10 mouse cellular contexts compared by ENCODE assay signal in genomic region chr10:18844441-18845286, GRCm38 (mm10). TPM values are rescaled to one million over a fixed set of nuclear protein-coding genes. Genes with fewer than 3 reads are reported as not detected.
DNase-seq lines count a peak whose midpoint lies in the region; ATAC-seq and TF ChIP-seq lines count a peak whose summit lies in the region.
"Had no signal": no experiment of that assay in that cellular context is flagged by ENCODE, and none has a peak within 500 bp of the region (broad histone marks: within the 10 kb centered on the region; RNA-seq: fewer than 3 reads in every experiment).

Gene Perp (plus strand): TSS chr10:18845020.

- H3K9ac ChIP-seq in intestine, embryonic 16.5 days (ENCODE audit: low read depth, low read length): peak within 1 kb of the TSS; percentile 74
- H3K9ac ChIP-seq in liver, embryonic 14.5 days (replicated peaks): peak within 1 kb of the TSS; percentile 32; the same call in 1 of the 2 replicates

- DNase-seq in left cerebral cortex, adult 2 months (ENCODE audit: extremely low spot score in 1 of 2, low spot score in 2 of 2): peak; percentile 28 to 30
- no peak for DNase-seq in left cerebral cortex, adult 11 months (ENCODE audit: low spot score)
- DNase-seq in cerebellum, postnatal 10 days: peak; percentile 62 to 67
- peak; percentile 52 to 58 for DNase-seq in heart, adult 18-20 months
- peak in 2 of 3 experiments; percentile 23 to 31 for DNase-seq in liver, embryonic 14.5 days (ENCODE audit: low read depth in 3 of 3, low spot score in 3 of 3)
- peak; percentile 32 to 43 for DNase-seq in natural killer cell, adult 2 months (ENCODE audit: low spot score in 2 of 2)
- DNase-seq in thymus, postnatal 14 days: peak; percentile 70

- WGBS in intestine, embryonic 16.5 days: 3% methylated on average over 54 of the region's 54 CpGs
- WGBS in liver, embryonic 14.5 days (ENCODE audit: insufficient replicate concordance): 3% methylated on average over 50 of the region's 54 CpGs

- peak; percentile 98 for ATAC-seq in intestine, embryonic 16.5 days
- ATAC-seq in liver, embryonic 14.5 days (ENCODE audit: insufficient read depth): peak; percentile 83

- peaks cover 2% of the 10 kb centered on the region; the same call in 1 of the 2 replicates for H3K27me3 ChIP-seq in intestine, embryonic 16.5 days (replicated peaks; ENCODE audit: control insufficient read depth, insufficient read depth, low read length)
- peaks cover 17% of the 10 kb centered on the region for H3K27me3 ChIP-seq in liver, embryonic 14.5 days (ENCODE audit: control insufficient read depth, insufficient read depth, low read length)

- H3K9me3 ChIP-seq in intestine, embryonic 16.5 days (ENCODE audit: control insufficient read depth, low read length): no peaks in the 10 kb centered on the region
- no peaks in the 10 kb centered on the region for H3K9me3 ChIP-seq in liver, embryonic 14.5 days (ENCODE audit: control insufficient read depth, low read length)

- intact Hi-C loops in left cerebral cortex, adult 2 months (cut with DNase I): loop anchor here (10.0 kb wide), 1 partner anchor 670 kb away; no protein-coding TSS in a partner anchor

- TF ChIP-seq CTCF in left cerebral cortex, adult 2 months (IDR thresholded peaks at IDR 0.05): no peak; the same call in 1 of the 2 replicates
- TF ChIP-seq CTCF in liver, embryonic 14.5 days (IDR thresholded peaks at IDR 0.05; ENCODE audit: low read depth): no peak

- H3K27ac ChIP-seq in left cerebral cortex, adult 2 months: peak within 1 kb of the TSS; percentile 24; the same call in 1 of the 2 replicates
- H3K27ac ChIP-seq in intestine, embryonic 16.5 days (ENCODE audit: low read length): peak within 1 kb of the TSS; percentile 83
- H3K27ac ChIP-seq in liver, embryonic 14.5 days: no peak within 1 kb of the TSS

- H3K4me3 ChIP-seq in left cerebral cortex, adult 2 months: peak within 1 kb of the TSS; percentile 61
- H3K4me3 ChIP-seq in intestine, embryonic 16.5 days (ENCODE audit: low read length): peak within 1 kb of the TSS; percentile 66
- peak within 1 kb of the TSS; percentile 39 to 56 for H3K4me3 ChIP-seq in liver, embryonic 14.5 days (ENCODE audit: insufficient read depth in 1 of 2, low read depth in 2 of 2, low read length in 2 of 2)
- H3K4me3 ChIP-seq: myocyte had no signal

- no peaks in the 10 kb centered on the region for H3K36me3 ChIP-seq in intestine, embryonic 16.5 days (ENCODE audit: control insufficient read depth, insufficient read depth, low read length)
- no peaks in the 10 kb centered on the region for H3K36me3 ChIP-seq in liver, embryonic 14.5 days (replicated peaks; ENCODE audit: control insufficient read depth, insufficient read depth, low read depth)

- H3K4me2 ChIP-seq in intestine, embryonic 16.5 days (ENCODE audit: low read depth, low read length): peak within 1 kb of the TSS; percentile 90
- H3K4me2 ChIP-seq in liver, embryonic 14.5 days (ENCODE audit: low read depth): peak within 1 kb of the TSS; percentile 67

- no peak for TF ChIP-seq EP300 in liver, embryonic 14.5 days (IDR thresholded peaks at IDR 0.05; ENCODE audit: low read depth)

- H3K4me1 ChIP-seq in intestine, embryonic 16.5 days (ENCODE audit: control insufficient read depth, insufficient read depth, low read length): peaks cover 7% of the 10 kb centered on the region; the same call in 1 of the 2 replicates
- H3K4me1 ChIP-seq in liver, embryonic 14.5 days (replicated peaks; ENCODE audit: control insufficient read depth in 2 of 2, insufficient read depth in 2 of 2, low read length in 1 of 2): no peaks in the 10 kb centered on the region; a peak in 1 of 4 replicates

RNA-seq across cellular contexts. Expression of gene Perp, which starts in this region (rescaled TPM):
- total RNA-seq in left cerebral cortex, adult 2 months (2021): 1 to 10 TPM; 3.5 to 5.5 TPM
- 100 to 1,000 TPM in 1 of 2 experiments, 10 to 100 TPM in 1; 97.1 to 115 TPM for total RNA-seq in heart, adult 18-20 months (2021)
- 77.2 and 95.4 TPM in 2 replicates for polyA plus RNA-seq in intestine, embryonic 16.5 days (2015; fragmentation: Nextera tagmentation; extraction: Ambion mirVana)
- 6.5 and 7.5 TPM in 2 replicates for polyA plus RNA-seq in liver, embryonic 14.5 days (2012; rRNA removed)
- 14.6 and 15.7 TPM in 2 replicates for polyA plus RNA-seq in liver, embryonic 14.5 days (2014; fragmentation: Nextera tagmentation; extraction: Ambion mirVana)
- total RNA-seq: MEL had no signal

Comparison
In these comparisons a context has a peak if more than half of its experiments do, and no peak if none do; other contexts are left out.
1. RNA of gene Perp (total RNA-seq): 97.1 to 115 TPM in heart, adult 18-20 months; 3.5 to 5.5 TPM in left cerebral cortex, adult 2 months; every median in the first group is over 10 times any median in the second.
2. Peak in every context shown above with its lines, with median percentiles within 50 percentile points of each other: H3K4me3 ChIP-seq.